Mouse (Mus musculus): ENCODE data around the gene Rufy3.

DNA sequence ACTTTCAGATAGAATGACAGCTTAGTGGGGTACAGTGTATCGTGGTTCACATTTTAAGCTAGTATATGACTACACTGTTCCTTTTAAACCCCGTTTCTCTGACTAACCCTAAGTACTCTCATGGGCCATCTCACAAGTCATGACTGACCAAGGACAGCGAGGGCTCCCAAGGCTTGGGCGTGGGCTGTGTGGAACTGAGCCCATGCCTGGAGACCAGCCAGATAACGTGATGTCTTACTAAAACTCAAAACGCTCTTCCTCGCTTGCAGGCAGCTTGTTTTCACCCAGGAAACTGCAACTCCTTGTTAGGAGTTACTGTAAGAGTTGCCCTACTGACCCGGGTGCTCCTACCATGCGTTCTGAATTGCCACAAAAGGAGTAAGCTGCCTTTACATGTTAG is 78.7 kb downstream of the Rufy3 start:
- TF ChIP-seq GATA1 (IDR thresholded peaks at IDR 0.05; ENCODE audit: low read length) = no peak
- TF ChIP-seq TAL1 (IDR thresholded peaks at IDR 0.05; ENCODE audit: low read length) = no peak

All from erythroblast, embryonic 14.5 days (primary cell).